Mouse (Mus musculus) neural tube, embryonic 14.5 days (tissue): ENCODE data around the gene Adh7. TPM values are rescaled to one million over a fixed set of nuclear protein-coding genes. Genes with fewer than 3 reads are reported as not detected.

Experiments
- ATAC-seq: fragments of 200-750 bp; cut with Nextera tagmentation; 2 replicates; pipeline ENCODE4 v1.8.0; 2017; ENCODE audit warnings: low read depth, mild to moderate bottlenecking, moderate TSS enrichment, moderate library complexity
- H3K27ac ChIP-seq: fragments of 300-500 bp; sonication (generic); 2 replicates; pipeline ENCODE4 v1.5.1; 2014; ENCODE audit warnings: low read depth, mild to moderate bottlenecking, control low read depth, low read length, moderate library complexity, mixed read lengths
- H3K27me3 ChIP-seq: fragments of 300-500 bp; sonication (generic); 2 replicates; pipeline ENCODE4 v1.6.1; 2014; ENCODE audit warnings: low read length; ENCODE audit not compliant: control insufficient read depth, insufficient read depth
- H3K36me3 ChIP-seq: fragments of 300-500 bp; sonication (generic); 2 replicates; pipeline ENCODE4 v1.6.1; 2014; ENCODE audit warnings: low read length, mixed read lengths; ENCODE audit not compliant: control insufficient read depth, insufficient read depth
- H3K4me1 ChIP-seq: fragments of 300-500 bp; sonication (generic); 2 replicates; pipeline ENCODE4 v1.6.1; 2014; ENCODE audit warnings: low read length; ENCODE audit not compliant: control insufficient read depth, insufficient read depth
- H3K4me2 ChIP-seq: fragments of 300-500 bp; sonication (generic); 2 replicates; pipeline ENCODE4 v1.6.1; 2014; ENCODE audit warnings: mild to moderate bottlenecking, low read depth, low read length, control low read depth
- H3K4me3 ChIP-seq: fragments of 300-500 bp; sonication (generic); 2 replicates; pipeline ENCODE4 v1.5.1; 2014; ENCODE audit warnings: low read depth, low read length, control low read depth, mixed read lengths
- H3K9ac ChIP-seq: fragments of 300-500 bp; sonication (generic); replicated peaks from 2 replicates; pipeline ENCODE4 v1.6.1; 2014; ENCODE audit warnings: low read depth, mild to moderate bottlenecking, control low read depth, low read length, mixed read lengths
- H3K9me3 ChIP-seq: fragments of 300-500 bp; sonication (generic); 2 replicates; pipeline ENCODE4 v1.6.1; 2016; ENCODE audit warnings: low read length; ENCODE audit not compliant: control insufficient read depth
- WGBS: fragments of 180-500 bp; shearing (Covaris S2); extraction: QIAGEN DNeasy Blood & Tissue Kit; methylation state at CpG from one replicate; pipeline ENCODE4 v1.1.7; 2014; 5-methylcytosine and 5-hydroxymethylcytosine counted together
- polyA plus RNA-seq: library from polyadenylated mRNA; unstranded; fragments of >200 nt; fragmentation: Nextera tagmentation; extraction: Ambion mirVana; gene quantifications from 2 replicates; pipeline ENCODE4 v1.2.1, GENCODE M21; 2014

Adh7 gene
- polyA plus RNA-seq, 1 experiment from 2014 or later = 0.54 TPM

DNA sequence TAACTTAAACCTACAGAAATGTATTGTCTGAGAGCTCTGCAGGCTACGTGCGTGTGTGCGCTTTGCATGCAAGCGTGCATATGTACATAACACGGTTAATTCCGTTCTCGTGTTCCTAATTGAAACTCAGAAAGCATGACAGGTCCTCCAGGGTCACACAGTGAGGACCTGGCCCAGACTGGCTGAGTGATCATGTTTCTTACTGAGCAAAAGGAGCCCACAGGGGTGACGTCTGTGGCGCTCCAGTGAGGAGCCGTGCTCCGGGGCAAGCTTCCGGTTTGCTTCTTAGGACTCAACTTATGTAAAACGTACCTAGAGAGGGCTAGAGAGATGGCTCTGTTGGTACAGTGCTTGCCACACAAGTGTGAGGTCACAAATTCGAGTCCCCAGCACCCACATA lies 20.5 kb upstream of the Adh7 start:
- Histone ChIP-seq H3K4me2 (no peak overlapping the region), H3K9ac (no peak overlapping the region), H3K9me3 (no peaks in the 10 kb centered on the region), H3K27me3 (no peaks in the 10 kb centered on the region), H3K27ac (no peak overlapping the region), H3K4me1 (no peaks in the 10 kb centered on the region), H3K36me3 (no peaks in the 10 kb centered on the region), H3K4me3 (no peak overlapping the region)
- ATAC-seq = no peak
- WGBS = 87% methylated on average over 14 of the region's 14 CpGs

GRCm38 (mm10) chr3:138197556-138197955 lies 20.0 kb upstream of the Adh7 start:
- H3K9me3 ChIP-seq = no peaks in the 10 kb centered on the region
- no peak overlapping the region for H3K4me2 ChIP-seq
- no peaks in the 10 kb centered on the region for H3K36me3 ChIP-seq
- no peak overlapping the region for H3K9ac ChIP-seq
- H3K27ac ChIP-seq = no peak overlapping the region
- no peak overlapping the region for H3K4me3 ChIP-seq
- ATAC-seq = peak; percentile 25; the same call in 1 of the 2 replicates
- H3K27me3 ChIP-seq = no peaks in the 10 kb centered on the region
- WGBS = 66% methylated on average over 9 of the region's 9 CpGs
- no peaks in the 10 kb centered on the region for H3K4me1 ChIP-seq

GRCm38 (mm10) chr3:138197973-138198721 lies 19.4 kb upstream of the Adh7 start:
- H3K4me2 ChIP-seq = peak overlapping the region; percentile 51
- ATAC-seq = peak; percentile 97
- no peaks in the 10 kb centered on the region for H3K4me1 ChIP-seq
- peak overlapping the region; percentile 57; the same call in 1 of the 2 replicates for H3K9ac ChIP-seq
- H3K36me3 ChIP-seq = no peaks in the 10 kb centered on the region
- peak overlapping the region; percentile 25; the same call in 1 of the 2 replicates for H3K4me3 ChIP-seq
- H3K27me3 ChIP-seq = no peaks in the 10 kb centered on the region
- no peaks in the 10 kb centered on the region for H3K9me3 ChIP-seq
- H3K27ac ChIP-seq = no peak overlapping the region
- WGBS = 26% methylated on average over 20 of the region's 20 CpGs

GRCm38 (mm10) chr3:138198722-138199068 lies 18.9 kb upstream of the Adh7 start:
- Histone ChIP-seq H3K9ac (no peak overlapping the region), H3K27ac (no peak overlapping the region), H3K4me3 (no peak overlapping the region), H3K27me3 (no peaks in the 10 kb centered on the region), H3K4me1 (no peaks in the 10 kb centered on the region), H3K4me2 (no peak overlapping the region; the same call in 1 of the 2 replicates), H3K36me3 (no peaks in the 10 kb centered on the region), H3K9me3 (no peaks in the 10 kb centered on the region)
- ATAC-seq = peak; percentile 47; the same call in 1 of the 2 replicates
- WGBS = 63% methylated on average over 7 of the region's 7 CpGs

DNA sequence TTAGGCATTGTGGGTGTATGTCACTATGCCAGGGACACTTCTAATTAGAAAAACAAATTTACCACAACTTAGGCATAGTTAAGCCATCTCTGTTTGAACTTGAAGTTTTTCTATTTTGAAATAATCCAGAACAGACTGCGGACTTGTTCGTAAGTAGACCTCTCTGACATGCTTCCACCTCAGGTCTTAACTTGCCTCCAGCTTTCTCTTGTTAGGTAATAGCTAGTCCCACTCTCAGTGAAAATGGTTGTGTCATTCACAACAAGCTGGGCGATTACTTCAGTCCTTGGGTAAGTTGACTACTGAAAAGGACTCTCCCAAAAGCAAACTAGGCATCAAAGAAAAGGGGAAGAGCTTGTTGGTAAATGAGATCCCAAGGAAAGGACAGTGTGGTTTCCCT lies 8.7 kb upstream of the Adh7 start:
- Histone ChIP-seq H3K27me3 (no peaks in the 10 kb centered on the region), H3K9ac (no peak overlapping the region), H3K4me2 (no peak overlapping the region), H3K27ac (no peak overlapping the region), H3K36me3 (no peaks in the 10 kb centered on the region), H3K4me1 (no peaks in the 10 kb centered on the region), H3K9me3 (no peaks in the 10 kb centered on the region), H3K4me3 (no peak overlapping the region)
- WGBS = 95% methylated on average over 3 of the region's 3 CpGs
- ATAC-seq = no peak

DNA sequence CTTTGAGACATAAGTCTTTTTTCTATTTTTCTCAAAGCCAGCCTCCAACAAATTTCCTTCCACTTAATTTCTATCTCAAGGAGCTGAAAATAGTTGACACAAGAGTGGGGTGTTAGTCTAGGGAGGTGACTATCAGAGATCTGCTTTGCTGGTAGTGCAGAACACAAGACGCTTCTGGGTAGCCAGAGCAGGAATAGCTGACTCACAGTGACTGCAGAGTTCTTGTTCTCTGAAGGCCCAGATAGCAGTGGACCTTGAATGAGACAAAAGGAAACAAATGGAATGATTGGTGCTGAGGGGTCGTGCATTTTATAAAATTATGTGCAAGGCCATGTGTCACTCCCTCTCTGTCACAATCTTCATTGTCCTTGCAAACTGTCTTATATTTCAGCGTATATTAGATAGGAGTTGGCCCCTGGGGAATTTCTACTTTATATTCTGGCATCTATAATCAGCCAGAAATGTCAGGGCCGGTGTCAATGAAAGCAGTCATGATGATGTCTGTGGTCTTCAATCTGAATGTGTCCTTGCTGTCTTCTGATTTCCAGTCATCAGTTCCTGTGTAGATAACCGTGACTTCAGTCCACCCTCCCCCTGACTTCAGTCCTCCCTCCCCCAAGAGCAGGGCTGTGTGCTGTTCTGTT lies 7.0 kb upstream of the Adh7 start:
- Histone ChIP-seq H3K27ac (no peak overlapping the region), H3K27me3 (no peaks in the 10 kb centered on the region), H3K9me3 (no peaks in the 10 kb centered on the region), H3K4me3 (no peak overlapping the region), H3K9ac (no peak overlapping the region), H3K36me3 (no peaks in the 10 kb centered on the region), H3K4me2 (no peak overlapping the region), H3K4me1 (no peaks in the 10 kb centered on the region)
- no peak for ATAC-seq
- WGBS = 79% methylated on average over 5 of the region's 5 CpGs

- H3K27me3 ChIP-seq = no peaks in the 10 kb centered on the region
- H3K4me2 ChIP-seq = no peak overlapping the region
- H3K36me3 ChIP-seq = no peaks in the 10 kb centered on the region
- WGBS = 93% methylated on average over 4 of the region's 4 CpGs
- no peak for ATAC-seq
- H3K27ac ChIP-seq = no peak overlapping the region
- H3K4me3 ChIP-seq = no peak overlapping the region
- H3K4me1 ChIP-seq = no peaks in the 10 kb centered on the region
- no peak overlapping the region for H3K9ac ChIP-seq
- no peaks in the 10 kb centered on the region for H3K9me3 ChIP-seq
These were observed 5.1 kb upstream of the Adh7 start for GRCm38 (mm10) chr3:138212431-138212951.

- ATAC-seq = peak; percentile 58; the same call in 1 of the 2 replicates
- no peak overlapping the region for H3K4me2 ChIP-seq
These were observed 2.1 kb upstream of the Adh7 start for GRCm38 (mm10) chr3:138215395-138215989.

DNA sequence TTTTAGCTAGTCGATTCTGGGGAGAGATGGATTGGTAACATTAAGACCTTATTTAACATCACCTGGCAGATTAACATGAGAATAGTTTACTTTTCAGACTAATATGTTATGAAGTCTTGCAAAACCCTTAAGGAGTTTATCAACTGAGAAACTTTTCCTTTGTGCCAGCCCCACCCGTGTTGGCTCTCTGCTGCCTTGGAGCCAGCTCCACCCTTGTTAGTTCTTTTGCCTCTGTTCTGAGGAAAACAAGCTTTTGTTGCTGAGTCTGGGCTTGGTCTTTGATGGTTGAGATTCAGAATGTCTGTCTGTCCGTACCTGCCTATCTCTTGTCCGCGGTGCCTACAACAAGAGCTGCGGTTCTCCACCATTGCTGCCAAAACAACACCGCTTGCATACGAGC lies 1.5 kb upstream of the Adh7 start:
- no peak overlapping the region for H3K27ac ChIP-seq
- ATAC-seq = no peak
- no peaks in the 10 kb centered on the region for H3K36me3 ChIP-seq
- H3K4me2 ChIP-seq = no peak overlapping the region
- H3K9me3 ChIP-seq = no peaks in the 10 kb centered on the region
- 82% methylated on average over 8 of the region's 8 CpGs for WGBS
- H3K4me1 ChIP-seq = no peaks in the 10 kb centered on the region
- no peak overlapping the region for H3K4me3 ChIP-seq
- no peak overlapping the region for H3K9ac ChIP-seq
- H3K27me3 ChIP-seq = no peaks in the 10 kb centered on the region

More at GRCm38 (mm10) chr3:138215395-138215989, 2.1 kb upstream of the Adh7 start:
- no peaks in the 10 kb centered on the region for H3K4me1 ChIP-seq
- no peak overlapping the region for H3K9ac ChIP-seq
- no peak overlapping the region for H3K27ac ChIP-seq
- no peaks in the 10 kb centered on the region for H3K9me3 ChIP-seq
- H3K27me3 ChIP-seq = no peaks in the 10 kb centered on the region
- H3K4me3 ChIP-seq = no peak overlapping the region
- no peaks in the 10 kb centered on the region for H3K36me3 ChIP-seq
- WGBS = 21% methylated on average over 11 of the region's 11 CpGs
